Mouse (Mus musculus) midbrain, embryonic 13.5 days (tissue): Measurements from ENCODE around the gene Urb1. TPM values are rescaled to one million over a fixed set of nuclear protein-coding genes. Genes with fewer than 3 reads are reported as not detected.
A peak's percentile ranks its signal among the peaks of the same experiment; 100 is the strongest.
"Not testable (repeated sequence)": the region's sequence is repeated elsewhere in the genome, so short reads cannot be mapped to it uniquely, and the experiment has no call there.

Source experiments
- ATAC-seq: fragments of 200-750 bp; cut with Nextera tagmentation; 2 replicates; pipeline ENCODE4 v1.8.0; 2017; ENCODE audit warnings: mild to moderate bottlenecking, moderate TSS enrichment, moderate library complexity
- H3K27ac ChIP-seq: fragments of 300-500 bp; sonication (generic); 2 replicates; pipeline ENCODE4 v1.5.1; 2015; ENCODE audit warnings: inconsistent platforms, mild to moderate bottlenecking, moderate library complexity
- H3K27me3 ChIP-seq: fragments of 300-500 bp; sonication (generic); 2 replicates; pipeline ENCODE4 v1.6.1; 2015; ENCODE audit warnings: mild to moderate bottlenecking, inconsistent platforms
- H3K36me3 ChIP-seq: fragments of 300-500 bp; sonication (generic); 2 replicates; pipeline ENCODE4 v1.6.1; 2015; ENCODE audit warnings: mild to moderate bottlenecking, inconsistent platforms
- H3K4me1 ChIP-seq: fragments of 300-500 bp; sonication (generic); replicated peaks from 2 replicates; pipeline ENCODE4 v1.6.1; 2015; ENCODE audit warnings: inconsistent platforms
- H3K4me2 ChIP-seq: fragments of 300-500 bp; sonication (generic); replicated peaks from 2 replicates; pipeline ENCODE4 v1.6.1; 2015; ENCODE audit warnings: moderate library complexity, mild to moderate bottlenecking, inconsistent platforms
- H3K4me3 ChIP-seq: fragments of 300-500 bp; sonication (generic); replicated peaks from 2 replicates; pipeline ENCODE4 v1.5.1; 2015; ENCODE audit warnings: mild to moderate bottlenecking, inconsistent platforms
- H3K9ac ChIP-seq: fragments of 300-500 bp; sonication (generic); replicated peaks from 2 replicates; pipeline ENCODE4 v1.6.1; 2015; ENCODE audit warnings: mild to moderate bottlenecking, inconsistent platforms
- H3K9me3 ChIP-seq: fragments of 300-500 bp; sonication (generic); 2 replicates; pipeline ENCODE4 v1.6.1; 2016; ENCODE audit warnings: mild to moderate bottlenecking, inconsistent platforms
- WGBS: fragments of 180-500 bp; shearing (Covaris S2); methylation state at CpG from one replicate; pipeline ENCODE4 v1.1.7; 2015; 5-methylcytosine and 5-hydroxymethylcytosine counted together
- polyA plus RNA-seq: library from polyadenylated mRNA; unstranded; fragments of >200 nt; fragmentation: Nextera tagmentation; extraction: Ambion mirVana; gene quantifications from 2 replicates; pipeline ENCODE4 v1.2.1, GENCODE M21; 2015

Gene Urb1
- polyA plus RNA-seq, 1 experiment from 2014 or later = 8.7 TPM

GRCm38 (mm10) chr16:90833041-90833791 lies 23.0 kb upstream of the Urb1 start:
- no peak overlapping the region for H3K4me3 ChIP-seq
- 31% methylated on average over 9 of the region's 9 CpGs for WGBS
- H3K27ac ChIP-seq = no peak overlapping the region
- H3K4me2 ChIP-seq = no peak overlapping the region; the same call in 1 of the 2 replicates
- no peaks in the 10 kb centered on the region for H3K36me3 ChIP-seq
- 0 out of 2 replicates have a peak overlapping the region, but pooled peaks have one; percentile 10 for H3K9ac ChIP-seq
- H3K4me1 ChIP-seq = peaks cover 43% of the 10 kb centered on the region
- H3K9me3 ChIP-seq = no peaks in the 10 kb centered on the region
- ATAC-seq = no peak
- peaks cover 51% of the 10 kb centered on the region for H3K27me3 ChIP-seq

GRCm38 (mm10) chr16:90832495-90832894 lies 22.3 kb upstream of the Urb1 start:
- no peak overlapping the region for H3K9ac ChIP-seq
- H3K36me3 ChIP-seq = no peaks in the 10 kb centered on the region
- no peak for ATAC-seq
- peaks cover 54% of the 10 kb centered on the region for H3K27me3 ChIP-seq
- peaks cover 43% of the 10 kb centered on the region for H3K4me1 ChIP-seq
- H3K4me2 ChIP-seq = peak overlapping the region; percentile 98; the same call in 1 of the 2 replicates
- H3K4me3 ChIP-seq = 0 out of 2 replicates have a peak overlapping the region, but pooled peaks have one; percentile 12
- no peaks in the 10 kb centered on the region for H3K9me3 ChIP-seq
- 47% methylated on average over 6 of the region's 6 CpGs for WGBS
- no peak overlapping the region for H3K27ac ChIP-seq

- no peak for ATAC-seq
- peak overlapping the region; percentile 64; the same call in 1 of the 2 replicates for H3K9ac ChIP-seq
- peak overlapping the region; percentile 98 for H3K4me2 ChIP-seq
- WGBS = 18% methylated on average over 15 of the region's 15 CpGs
- no peaks in the 10 kb centered on the region for H3K36me3 ChIP-seq
- H3K4me3 ChIP-seq = peak overlapping the region; percentile 56
- H3K27ac ChIP-seq = no peak overlapping the region
- no peaks in the 10 kb centered on the region for H3K9me3 ChIP-seq
- peaks cover 54% of the 10 kb centered on the region for H3K27me3 ChIP-seq
- peaks cover 43% of the 10 kb centered on the region for H3K4me1 ChIP-seq
Observed at GRCm38 (mm10) chr16:90831676-90832075, 21.5 kb upstream of the Urb1 start.

GRCm38 (mm10) chr16:90830686-90831439 lies 20.6 kb upstream of the Urb1 start:
- Histone ChIP-seq H3K4me1 (peaks cover 43% of the 10 kb centered on the region), H3K36me3 (no peaks in the 10 kb centered on the region), H3K27me3 (peaks cover 54% of the 10 kb centered on the region), H3K9ac (peak overlapping the region; percentile 64), H3K4me3 (peak overlapping the region; percentile 56), H3K9me3 (no peaks in the 10 kb centered on the region), H3K4me2 (peak overlapping the region; percentile 98), H3K27ac (0 out of 2 replicates have a peak overlapping the region, but pooled peaks have one; percentile 6)
- ATAC-seq = peak; percentile 75
- under 1% methylated on average over 65 of the region's 67 CpGs for WGBS

- peak; percentile 78 for ATAC-seq
- under 1% methylated on average over 45 of the region's 45 CpGs for WGBS
- Histone ChIP-seq H3K36me3 (no peaks in the 10 kb centered on the region), H3K27me3 (peaks cover 54% of the 10 kb centered on the region), H3K9me3 (no peaks in the 10 kb centered on the region), H3K4me1 (peaks cover 43% of the 10 kb centered on the region), H3K4me3 (peak overlapping the region; percentile 56), H3K9ac (peak overlapping the region; percentile 64), H3K4me2 (peak overlapping the region; percentile 98), H3K27ac (no peak overlapping the region)
Observed at GRCm38 (mm10) chr16:90829894-90830685, 19.9 kb upstream of the Urb1 start.

GRCm38 (mm10) chr16:90829136-90829535 lies 18.9 kb upstream of the Urb1 start:
- H3K36me3 ChIP-seq = no peaks in the 10 kb centered on the region
- H3K9me3 ChIP-seq = no peaks in the 10 kb centered on the region
- no peak overlapping the region for H3K4me2 ChIP-seq
- peaks cover 54% of the 10 kb centered on the region for H3K27me3 ChIP-seq
- no peak overlapping the region for H3K4me3 ChIP-seq
- H3K27ac ChIP-seq = no peak overlapping the region
- no peak for ATAC-seq
- H3K4me1 ChIP-seq = peaks cover 43% of the 10 kb centered on the region
- WGBS = 84% methylated on average over 7 of the region's 7 CpGs
- no peak overlapping the region for H3K9ac ChIP-seq

GRCm38 (mm10) chr16:90827498-90827897 lies 17.3 kb upstream of the Urb1 start:
- Histone ChIP-seq H3K27me3 (peaks cover 44% of the 10 kb centered on the region), H3K9me3 (no peaks in the 10 kb centered on the region), H3K9ac (no peak overlapping the region), H3K27ac (no peak overlapping the region), H3K36me3 (no peaks in the 10 kb centered on the region), H3K4me1 (peaks cover 28% of the 10 kb centered on the region), H3K4me3 (no peak overlapping the region), H3K4me2 (no peak overlapping the region)
- no peak for ATAC-seq
- 87% methylated on average over 9 of the region's 9 CpGs for WGBS

- Histone ChIP-seq H3K9me3 (no peaks in the 10 kb centered on the region), H3K9ac (no peak within 1 kb of the TSS), H3K36me3 (no peaks in the 10 kb centered on the region), H3K27ac (no peak within 1 kb of the TSS), H3K27me3 (peaks cover 34% of the 10 kb centered on the region), H3K4me1 (peaks cover 20% of the 10 kb centered on the region), H3K4me3 (no peak within 1 kb of the TSS), H3K4me2 (no peak within 1 kb of the TSS)
- no peak for ATAC-seq
- 68% methylated on average over 7 of the region's 7 CpGs for whole genome bisulfite sequencing
Observed at GRCm38 (mm10) chr16:90826457-90826856, 16.2 kb upstream of the Urb1 start, which contains the start of gene Eva1c. Gene Eva1c (plus strand): TSS chr16:90826719.

GRCm38 (mm10) chr16:90826041-90826440 lies 15.8 kb upstream of the Urb1 start:
- H3K4me1 ChIP-seq = peaks cover 16% of the 10 kb centered on the region
- no peaks in the 10 kb centered on the region for H3K36me3 ChIP-seq
- no peak overlapping the region for H3K9ac ChIP-seq
- no peaks in the 10 kb centered on the region for H3K9me3 ChIP-seq
- no peak overlapping the region for H3K4me2 ChIP-seq
- peaks cover 30% of the 10 kb centered on the region for H3K27me3 ChIP-seq
- ATAC-seq = no peak
- no peak overlapping the region for H3K27ac ChIP-seq
- H3K4me3 ChIP-seq = no peak overlapping the region
- WGBS = 75% methylated on average over 5 of the region's 5 CpGs

GRCm38 (mm10) chr16:90823986-90824385 lies 13.8 kb upstream of the Urb1 start:
- H3K27ac ChIP-seq, ATAC-seq, H3K9me3 ChIP-seq, H3K4me3 ChIP-seq, H3K4me2 ChIP-seq, H3K36me3 ChIP-seq, H3K9ac ChIP-seq, H3K4me1 ChIP-seq: not testable (repeated sequence)
- H3K27me3 ChIP-seq = peaks cover 11% of the 10 kb centered on the region
- WGBS = 80% methylated on average over 4 of the region's 4 CpGs

- H3K9ac ChIP-seq = no peak overlapping the region
- ATAC-seq = no peak
- no peaks in the 10 kb centered on the region for H3K4me1 ChIP-seq
- H3K4me3 ChIP-seq = no peak overlapping the region
- 73% methylated on average over 7 of the region's 7 CpGs for WGBS
- H3K27me3 ChIP-seq = peaks cover 1% of the 10 kb centered on the region; the same call in 1 of the 2 replicates
- no peak overlapping the region for H3K4me2 ChIP-seq
- no peaks in the 10 kb centered on the region for H3K36me3 ChIP-seq
- no peaks in the 10 kb centered on the region for H3K9me3 ChIP-seq
- no peak overlapping the region for H3K27ac ChIP-seq
Observed at GRCm38 (mm10) chr16:90822981-90823380, 12.8 kb upstream of the Urb1 start.
